Mouse (Mus musculus): ENCODE results near the gene Dlat.

Gene Dlat

DNA sequence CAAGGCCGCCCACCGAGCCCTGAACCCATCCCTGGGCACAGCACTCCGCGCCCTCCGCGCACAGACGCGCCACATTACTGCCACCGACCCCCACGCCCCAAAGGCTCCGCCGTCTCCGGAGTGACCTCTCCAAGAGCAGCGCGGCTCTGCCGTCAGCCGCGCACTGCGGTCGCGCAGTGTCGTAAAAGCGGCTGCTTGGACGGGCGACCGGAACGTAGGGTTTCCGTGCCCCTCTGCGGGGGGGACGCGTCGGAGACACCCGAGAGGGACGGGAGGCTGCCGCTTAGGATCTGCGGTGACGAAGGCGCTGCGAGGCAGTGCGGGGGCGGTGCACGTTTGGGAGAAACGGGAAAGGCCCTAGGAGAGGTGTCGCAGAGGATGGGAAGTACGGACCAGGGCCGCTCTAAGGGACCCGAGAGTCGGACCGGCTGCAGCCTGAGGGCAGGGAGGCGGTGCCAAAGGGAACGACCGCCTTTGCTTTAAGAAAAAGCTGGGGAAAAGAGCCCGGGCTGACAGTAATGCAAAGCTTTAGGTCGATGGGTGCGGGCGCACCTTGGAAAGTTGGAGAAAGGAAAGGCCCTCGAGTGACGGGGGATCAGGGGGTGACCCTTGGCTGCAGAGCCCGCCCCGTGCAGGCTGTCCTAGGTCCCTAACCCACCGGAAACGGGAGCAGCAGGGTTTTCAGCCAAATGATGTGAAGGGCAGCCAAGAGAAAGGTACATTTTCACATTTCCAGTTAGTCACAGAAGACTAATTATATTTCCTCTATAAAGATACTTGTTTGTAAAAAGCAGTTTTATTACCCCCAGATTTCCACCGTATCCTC lies at the start of gene Dlat:
TSS of gene Dlat (minus strand) at position 389 of the 826 bp plus-strand sequence.
- peak; percentile 90 for DNase-seq

DNA sequence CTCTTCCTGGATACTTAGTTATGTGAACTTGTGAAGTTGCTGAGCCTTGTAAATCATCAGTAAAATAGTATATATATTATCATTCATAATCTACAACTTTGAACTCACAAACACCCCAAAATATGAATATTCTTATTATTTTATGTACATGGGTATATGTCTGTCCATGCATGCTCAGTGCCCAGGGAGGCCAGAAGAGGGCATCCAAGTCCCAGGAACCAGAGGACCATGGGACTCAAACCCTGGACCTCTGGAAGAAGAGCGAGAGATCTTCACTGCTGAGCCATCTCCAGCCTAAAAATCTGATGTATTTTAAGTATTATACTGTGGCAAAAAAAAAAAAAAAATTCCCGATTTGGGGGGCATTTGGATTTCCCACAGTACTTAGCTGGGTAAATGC lies 49.5 kb upstream of the Dlat start:
- DNase-seq, result no peak

DNA sequence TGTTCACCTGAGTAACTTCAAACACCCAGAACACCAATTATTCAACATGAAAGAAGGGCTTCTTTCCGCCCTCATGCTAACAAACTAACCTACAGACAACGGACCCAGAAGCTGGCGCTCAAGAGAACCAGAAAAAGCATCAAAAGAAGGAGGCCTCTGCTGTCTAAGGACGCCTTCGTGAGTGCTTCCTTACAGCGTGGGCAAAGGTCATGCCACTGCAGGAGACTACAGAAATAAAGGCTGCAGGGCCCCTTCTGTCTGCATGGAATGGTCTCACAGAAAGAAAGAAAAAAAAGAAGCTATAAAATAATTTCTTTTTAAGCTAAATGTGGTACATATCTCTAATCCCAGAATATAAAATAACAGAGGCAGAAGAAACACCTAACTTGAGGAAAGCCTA lies 45.3 kb upstream of the Dlat start:
- no peak for DNase-seq

DNA sequence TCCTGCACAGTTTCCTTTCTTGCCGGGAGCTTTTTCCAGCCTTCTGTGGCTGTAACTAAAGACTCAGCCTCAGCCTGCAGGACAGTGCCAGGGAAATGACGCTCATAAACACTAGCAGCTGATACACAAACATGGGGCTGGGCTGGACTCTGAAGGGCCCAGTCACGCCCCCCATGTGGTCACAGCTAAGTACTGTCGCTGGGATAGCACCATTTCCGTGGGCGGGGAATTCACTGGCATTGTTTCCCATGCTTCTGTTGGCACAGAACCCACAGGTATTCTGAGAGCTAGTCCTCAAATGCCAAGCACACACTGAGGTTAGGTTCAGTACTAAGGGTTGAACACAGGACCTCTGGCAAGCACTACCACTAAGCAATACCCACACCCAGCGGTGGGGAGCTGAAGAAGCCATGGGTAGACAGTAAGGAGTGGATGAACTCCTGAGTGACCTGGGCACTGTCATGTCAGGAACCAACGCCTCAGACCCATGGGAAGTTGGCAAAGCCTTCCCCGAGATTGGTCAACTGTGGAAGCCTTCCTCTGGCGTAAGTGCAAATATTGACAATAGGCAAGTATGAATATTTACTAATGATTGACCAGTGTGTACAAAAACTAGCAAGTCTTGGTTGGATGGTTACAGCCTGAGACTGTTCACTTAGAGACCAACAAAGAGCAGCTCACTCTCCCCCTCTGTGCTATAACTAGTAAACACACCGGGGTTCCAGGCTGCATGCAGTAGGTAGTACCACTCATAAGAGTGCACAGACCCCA lies 41.5 kb upstream of the Dlat start:
- DNase-seq, result peak; percentile 58

DNA sequence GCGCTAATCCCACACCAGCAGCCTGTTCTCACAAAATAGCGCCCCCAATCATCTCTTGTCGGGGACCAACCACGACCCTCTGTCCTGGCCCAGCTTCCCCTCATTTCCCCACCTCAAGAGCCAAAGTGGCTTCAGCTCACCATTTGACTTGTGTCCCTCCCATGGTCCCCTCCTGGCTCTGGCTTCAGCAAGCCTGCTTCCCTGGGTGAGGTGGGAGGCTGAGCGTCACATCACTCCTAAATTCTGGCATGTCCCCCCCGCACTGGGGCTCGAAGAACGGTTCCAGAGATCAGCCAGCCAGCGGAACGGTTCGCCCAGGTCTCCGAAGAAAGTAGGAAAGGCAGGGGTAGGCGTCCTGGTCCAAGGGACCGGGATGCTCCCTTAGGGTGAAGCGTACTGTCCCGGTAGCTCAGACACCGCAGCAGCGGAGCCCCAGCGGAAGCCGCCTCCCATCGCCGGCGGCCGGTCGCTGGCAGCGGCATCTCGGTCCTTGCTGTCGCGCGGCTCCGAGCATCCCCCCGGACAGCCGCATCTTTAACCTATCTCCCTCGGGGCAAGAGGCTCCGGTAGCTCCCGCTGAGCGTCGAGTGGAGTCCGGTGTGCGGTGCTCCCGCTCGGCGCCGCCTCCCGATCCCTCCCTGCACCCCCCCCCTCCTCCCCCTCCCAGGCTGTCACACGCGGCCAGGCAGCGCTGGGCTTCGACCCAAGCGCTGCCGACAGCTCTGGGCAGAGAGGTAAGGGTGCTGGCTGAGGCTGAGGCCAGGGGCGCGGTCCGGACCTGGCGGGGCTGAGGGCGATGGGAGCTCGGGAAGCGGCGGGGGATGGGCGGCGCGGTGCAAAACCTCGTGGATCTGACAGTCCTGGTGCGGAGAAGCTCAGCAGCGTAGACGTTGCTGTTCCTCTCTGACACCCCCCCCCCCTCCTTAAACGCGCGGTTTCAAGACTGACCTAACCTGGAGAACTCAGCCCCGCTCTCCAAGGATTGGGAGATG lies 39.1 kb upstream of the Dlat start:
- peak; percentile 66 for DNase-seq

DNA sequence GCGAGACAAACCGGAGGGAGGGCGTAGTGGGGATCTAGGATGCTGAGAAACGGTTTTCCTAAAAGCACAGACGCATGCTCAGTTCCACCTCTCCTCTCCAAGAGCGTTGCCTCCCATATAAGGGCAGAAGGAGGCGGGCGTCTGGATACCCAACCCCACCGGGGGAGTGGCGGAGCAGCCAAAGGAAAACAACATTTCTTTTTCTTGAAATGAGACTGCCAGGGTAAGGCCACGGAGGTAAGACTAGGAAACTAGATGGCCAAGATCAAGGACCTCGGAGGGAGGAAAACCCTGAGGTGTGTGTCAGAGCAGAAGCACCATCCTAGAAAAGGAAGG lies 38.1 kb upstream of the Dlat start:
- peak; percentile 81 for DNase-seq

DNA sequence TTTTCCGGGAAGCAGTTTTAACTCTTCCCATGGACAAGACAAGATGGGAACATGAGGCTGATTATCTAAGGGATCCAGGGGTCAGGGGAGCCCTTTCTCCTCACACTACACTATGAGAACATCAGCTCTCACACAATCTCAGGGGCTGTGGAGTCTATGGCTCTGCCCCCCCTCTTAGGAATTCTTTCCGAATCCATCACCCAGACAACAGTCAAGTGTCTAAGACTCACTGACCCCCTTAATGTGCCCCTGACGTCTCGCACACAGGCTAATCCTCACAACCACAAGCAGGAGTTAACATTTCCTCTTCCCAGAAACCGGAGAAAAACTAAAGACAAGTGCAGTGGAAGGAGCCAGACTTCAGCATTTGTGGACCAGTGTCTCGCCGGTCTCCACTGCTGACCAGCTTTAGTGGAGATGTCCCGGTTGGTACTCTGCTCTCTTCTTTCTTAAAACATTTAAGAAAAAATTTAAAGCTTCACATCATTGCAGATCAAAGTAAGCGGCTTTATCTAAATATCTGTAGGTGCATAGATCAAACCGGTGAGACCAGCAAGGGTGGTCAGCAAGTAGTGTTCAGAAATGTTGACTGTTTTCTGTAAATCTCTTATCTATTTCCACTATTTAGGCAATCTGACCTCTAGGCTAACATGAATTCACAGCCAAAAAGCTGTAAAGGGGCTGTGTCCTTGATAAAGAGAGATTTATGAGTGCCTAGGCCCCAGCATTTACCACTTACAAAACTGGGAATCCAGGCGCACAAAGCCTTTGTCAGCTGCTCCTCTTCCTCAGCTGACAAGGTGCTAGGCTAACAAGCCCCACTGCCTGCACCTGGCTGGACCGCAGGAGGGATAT lies 37.5 kb upstream of the Dlat start:
- no peak for DNase-seq

DNA sequence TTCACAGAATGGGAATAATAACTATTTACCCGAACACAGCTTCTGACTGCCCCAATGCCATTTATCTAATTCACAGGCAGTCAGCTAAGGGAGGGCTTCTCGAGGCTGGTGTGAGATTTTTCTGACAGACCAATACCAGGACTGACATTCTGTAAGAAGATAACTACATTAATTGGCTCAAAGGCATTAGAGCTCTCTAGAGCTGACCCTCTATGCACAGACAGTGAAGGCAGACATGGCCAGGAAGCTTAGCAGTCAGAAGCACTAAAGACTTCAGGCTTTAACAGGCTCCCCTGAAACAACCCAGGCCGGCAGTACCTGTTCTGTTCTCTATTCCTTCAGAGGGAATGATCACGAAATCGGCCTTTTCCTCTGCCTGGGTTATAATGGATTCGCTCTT lies 35.6 kb upstream of the Dlat start:
- DNase-seq, result no peak

DNA sequence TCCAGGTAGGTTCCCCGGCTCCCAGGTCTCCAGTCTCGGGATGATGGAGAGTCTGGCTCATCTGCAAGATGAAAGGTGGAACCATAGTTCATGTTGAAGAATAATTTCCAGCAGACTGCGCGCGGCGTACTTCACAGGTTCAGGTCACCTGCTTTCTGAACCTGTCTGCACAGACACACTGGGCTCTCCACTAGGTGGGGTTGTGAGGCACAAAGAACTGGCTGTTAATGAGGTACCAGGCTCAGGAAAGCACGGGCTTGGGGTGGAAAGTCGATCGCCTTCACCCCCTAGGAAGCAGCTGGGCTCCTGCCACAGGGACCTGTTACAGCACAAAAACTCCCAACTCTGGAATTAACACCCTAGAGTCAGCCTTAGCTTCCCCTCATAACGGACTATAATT lies 34.1 kb upstream of the Dlat start:
- peak; percentile 56 for DNase-seq

DNA sequence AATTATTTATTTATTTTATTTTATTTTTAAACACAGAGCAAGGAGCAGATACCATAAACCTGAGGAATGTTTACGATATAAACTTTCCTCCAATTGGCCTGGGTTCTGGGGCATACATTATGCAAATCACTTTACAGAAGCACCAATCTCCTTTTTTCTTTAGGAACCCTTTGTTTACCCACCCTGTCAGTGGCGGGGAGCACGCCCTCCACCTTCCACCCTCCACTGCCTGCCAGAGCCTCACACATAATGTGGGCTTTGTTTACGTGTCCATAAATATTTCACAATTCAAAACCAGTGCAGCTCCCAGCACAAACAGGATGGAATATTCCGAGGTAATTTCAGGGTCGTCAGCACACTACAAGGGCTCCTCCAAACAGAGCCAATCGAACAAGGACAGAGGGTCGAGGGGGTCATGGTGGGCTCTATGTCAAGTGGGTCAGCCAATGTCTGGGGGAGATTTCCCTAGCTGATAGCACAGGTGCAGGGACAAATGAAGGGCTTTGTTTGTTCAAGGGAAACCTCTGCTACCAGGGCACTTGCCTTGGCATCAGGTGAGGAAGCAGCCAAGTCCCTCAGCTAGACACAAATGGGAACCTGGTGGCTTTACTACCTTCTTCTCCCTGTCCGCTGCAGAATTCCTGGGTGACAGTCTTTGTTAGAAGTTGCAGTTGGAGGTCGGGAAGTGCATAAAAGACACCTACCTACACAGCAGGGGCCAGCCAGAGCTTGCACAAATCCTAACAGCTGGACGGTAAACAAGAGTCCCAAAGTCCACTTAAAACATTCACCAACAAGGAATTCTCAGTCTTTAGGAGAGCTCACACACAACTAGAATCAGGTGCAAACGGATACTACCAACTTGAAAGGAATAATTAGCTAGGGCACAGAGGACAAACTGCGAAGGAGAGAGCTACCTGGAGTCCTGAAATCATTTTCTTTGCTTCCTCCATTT lies 33.3 kb upstream of the Dlat start:
- DNase-seq, result no peak

DNA sequence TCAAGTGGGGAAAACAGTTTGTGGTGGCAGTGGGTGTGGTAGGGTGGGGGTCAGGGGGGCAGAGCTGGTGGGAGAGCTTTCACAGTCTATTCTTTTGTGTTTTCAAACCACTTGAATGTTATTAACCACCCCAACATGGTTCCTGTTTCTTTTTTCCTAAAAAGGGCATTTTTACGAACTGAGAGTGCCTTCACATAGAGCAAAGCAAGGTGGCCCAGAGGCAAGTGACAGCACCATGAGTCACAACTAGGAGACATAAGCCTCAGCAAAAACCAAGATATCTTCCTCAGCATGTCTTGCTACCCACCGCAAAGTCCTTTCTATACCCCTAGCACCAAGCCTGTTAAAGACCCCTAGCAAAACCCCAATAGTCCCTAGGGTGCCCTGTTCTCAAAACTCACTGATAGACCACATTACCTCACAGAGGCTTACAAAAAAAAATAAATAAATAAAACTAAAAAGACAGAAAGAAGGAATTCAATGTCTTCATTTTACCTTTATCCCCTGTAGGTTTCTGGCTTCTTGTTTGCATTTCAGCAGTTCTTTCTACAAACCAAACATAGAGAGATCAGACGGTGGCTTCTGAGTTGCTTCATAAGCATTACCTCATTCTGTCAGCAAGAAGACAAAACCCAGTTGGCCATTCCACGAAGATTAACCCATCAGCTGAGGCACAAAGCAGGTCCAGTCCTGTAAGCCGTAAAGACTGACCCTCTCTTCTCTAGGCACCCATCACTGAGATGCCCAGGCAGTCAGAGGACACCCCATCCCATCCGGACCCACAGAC lies 27.5 kb upstream of the Dlat start:
- DNase-seq, result no peak

DNA sequence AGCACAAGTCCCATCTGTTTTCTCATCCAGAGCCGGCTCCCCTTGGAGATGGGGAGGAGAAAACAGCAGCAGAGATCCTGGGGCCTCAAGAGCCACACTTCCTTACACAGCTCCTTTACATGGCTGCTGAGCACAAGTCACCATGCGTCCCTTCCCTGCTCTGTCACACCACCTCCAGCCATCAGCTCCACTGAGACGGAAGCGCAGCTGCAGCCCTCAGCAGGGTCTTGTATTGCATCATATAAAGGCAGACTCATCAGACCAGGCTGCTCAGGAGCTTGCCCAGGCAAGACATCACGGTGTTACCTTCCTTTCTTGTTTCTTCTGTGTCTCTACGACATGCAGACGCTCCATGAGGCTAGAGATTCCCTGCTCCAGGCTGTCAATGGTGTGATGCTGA lies 22.1 kb upstream of the Dlat start:
- DNase-seq, result no peak

DNA sequence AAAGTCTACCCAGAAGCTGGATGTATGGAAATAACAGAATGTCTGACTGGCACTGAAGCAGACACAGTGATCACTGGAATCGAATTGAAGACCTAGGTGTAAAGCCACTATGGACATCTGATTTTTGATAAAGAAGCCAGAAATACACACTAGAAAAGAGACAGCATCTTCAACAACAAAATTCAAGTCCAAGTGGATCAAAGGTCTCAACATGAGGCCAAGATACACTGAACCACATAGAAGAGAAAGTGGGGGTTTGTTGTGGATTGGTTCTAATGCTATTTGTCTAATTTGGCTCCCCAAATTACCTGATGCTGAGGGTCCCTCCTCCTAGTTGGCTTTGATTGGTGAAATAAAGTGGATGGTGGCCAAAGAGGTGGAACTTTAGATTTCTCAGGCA lies 19.8 kb upstream of the Dlat start:
- no peak for DNase-seq

DNA sequence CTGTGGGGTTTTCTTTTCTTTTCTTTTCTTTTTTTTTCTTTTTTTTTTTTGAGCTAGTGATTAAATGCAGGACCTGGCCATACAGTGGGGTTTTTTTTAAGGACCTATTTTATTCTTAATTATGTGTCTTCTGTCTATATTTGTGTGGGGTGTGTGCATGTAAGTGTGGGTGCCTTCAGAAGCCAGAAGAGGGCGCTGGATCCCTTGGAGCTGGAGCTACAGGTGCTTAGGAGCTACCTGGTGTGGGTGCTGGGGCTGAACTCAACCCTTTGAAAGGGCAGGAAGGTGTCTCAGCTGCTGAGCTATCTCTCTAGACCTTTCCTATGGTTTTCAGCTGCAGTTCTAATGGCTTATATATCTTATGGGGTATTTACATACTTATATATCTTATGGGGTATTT lies 15.2 kb upstream of the Dlat start:
- no peak for DNase-seq

DNA sequence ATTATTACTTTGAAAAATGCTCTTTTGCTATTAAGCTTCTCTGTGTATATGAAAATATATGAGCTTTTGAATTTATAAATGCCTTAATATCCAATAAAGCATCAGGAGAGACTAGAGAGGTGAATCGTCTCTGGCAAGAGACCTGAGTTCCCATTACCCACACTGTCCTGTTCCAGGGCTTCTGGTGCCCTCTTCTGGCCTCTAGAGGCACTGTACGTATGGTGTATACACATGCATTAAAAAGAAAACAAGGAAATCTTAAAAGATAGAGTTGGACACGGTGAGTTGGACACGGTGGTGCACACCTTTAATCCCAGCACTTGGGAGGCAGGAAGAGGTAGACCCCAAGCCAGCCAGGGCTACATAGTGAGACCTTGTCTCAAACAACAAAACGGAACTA lies 11.1 kb upstream of the Dlat start:
- DNase-seq, result no peak

DNA sequence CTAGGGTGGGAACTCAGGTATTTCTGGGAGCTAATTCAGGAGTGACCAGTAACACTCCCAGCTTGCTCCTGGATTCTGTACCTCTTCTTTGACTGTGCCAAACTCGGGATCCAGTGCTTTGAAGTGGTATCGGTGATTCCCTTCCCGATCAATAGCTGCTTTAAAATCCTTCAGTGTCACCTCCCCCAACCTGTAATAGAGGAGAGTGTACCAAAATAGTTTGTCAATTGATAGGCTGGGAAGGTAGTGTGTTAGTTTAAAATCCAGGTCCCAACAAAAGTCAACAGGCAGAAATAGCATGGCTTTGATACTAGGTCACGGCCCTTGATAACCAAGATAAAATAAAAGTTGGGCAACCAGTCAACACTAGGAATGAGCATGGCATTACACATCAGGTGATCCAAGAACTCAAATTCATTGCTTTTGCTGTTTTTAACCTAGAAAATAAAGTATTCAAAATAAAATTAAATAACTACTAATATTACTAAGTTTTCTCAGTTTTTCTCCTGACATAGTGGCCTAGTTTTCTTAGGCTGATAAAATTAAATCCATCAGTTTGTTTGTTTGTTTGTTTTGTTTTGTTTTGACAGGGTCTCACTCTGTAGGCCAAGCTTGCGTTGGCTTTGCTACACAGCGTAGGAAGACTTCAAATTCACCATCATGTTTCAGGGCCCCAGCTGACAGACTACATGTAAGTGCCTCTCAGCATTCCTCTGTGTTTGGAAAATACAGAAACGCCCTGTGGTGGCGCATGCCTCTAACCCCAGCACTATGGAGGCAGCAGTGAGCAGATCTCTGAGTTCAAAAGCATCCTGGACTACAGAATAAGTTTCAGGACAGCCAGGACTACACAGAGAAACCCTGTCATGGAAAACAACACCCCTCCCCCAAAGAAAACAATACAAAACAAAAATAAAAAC lies 8.3 kb upstream of the Dlat start:
- DNase-seq, result no peak

DNA sequence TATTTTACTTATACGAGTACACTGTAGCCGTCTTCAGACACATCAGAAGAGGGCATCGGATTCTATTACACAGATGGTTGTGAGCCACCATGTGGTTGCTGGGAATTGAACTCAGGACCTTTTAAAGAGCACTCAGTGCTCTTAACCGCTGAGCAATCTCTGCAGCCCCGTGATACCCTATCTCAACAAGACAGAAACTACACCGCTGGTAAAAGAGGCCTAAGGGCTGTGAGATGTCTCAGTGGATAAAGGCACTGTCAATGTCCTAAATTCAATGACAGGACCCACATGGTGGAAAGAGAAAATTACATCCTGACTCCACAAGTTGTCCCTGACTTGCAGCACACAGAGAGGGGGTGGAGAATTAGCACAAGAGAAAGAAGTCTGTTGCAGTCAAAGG lies 6.9 kb upstream of the Dlat start:
- no peak for DNase-seq

DNA sequence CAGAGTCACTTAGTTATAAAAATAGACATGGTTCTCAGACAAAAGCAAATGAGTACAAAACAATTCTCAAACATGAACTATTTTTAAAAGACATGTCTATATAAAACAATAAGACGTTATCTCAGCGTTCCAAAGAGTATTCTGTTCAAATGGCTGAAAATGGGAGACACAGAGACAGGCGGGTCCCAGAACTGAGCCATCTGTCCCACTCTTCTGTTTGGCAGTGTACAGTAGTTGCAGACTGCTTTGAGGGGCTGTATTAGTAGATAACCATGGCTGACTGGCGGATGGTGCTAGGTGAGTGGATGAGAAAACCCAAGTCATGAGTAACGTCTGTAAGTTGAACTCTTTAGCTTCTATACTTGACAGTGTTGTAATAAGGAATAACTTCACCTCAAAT lies 5.2 kb upstream of the Dlat start:
- DNase-seq, result no peak

DNA sequence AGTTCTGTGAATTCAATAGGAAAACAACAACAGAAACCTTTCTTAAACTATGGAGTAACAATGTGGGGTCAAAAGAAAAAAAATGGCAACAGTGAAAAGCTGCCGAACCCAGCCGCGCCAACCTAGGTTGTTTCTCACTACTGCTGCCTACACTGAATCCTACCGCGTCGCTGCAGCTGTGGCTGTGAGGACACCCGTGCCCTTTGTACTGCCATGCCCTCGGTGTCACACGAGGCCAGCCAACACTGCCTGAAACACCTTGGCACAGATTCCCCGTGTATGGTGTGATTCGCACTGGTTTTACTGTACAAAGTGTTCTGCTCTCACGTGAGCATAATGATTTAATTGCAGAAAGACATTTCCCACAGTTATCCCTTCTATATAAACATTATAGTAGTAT lies 851 bp upstream of the Dlat start:
- DNase-seq, result no peak
